Mouse (Mus musculus) frontal cortex, postnatal 36 days (tissue): Measurements from ENCODE around the gene Copg1.

Experiments
- DNase-seq, 2 experiments: peaks; one replicate each; pipeline ENCODE4 v3.0.0; 2022; ENCODE audit warnings: low spot score in 2 of 2

The Copg1 gene

DNA sequence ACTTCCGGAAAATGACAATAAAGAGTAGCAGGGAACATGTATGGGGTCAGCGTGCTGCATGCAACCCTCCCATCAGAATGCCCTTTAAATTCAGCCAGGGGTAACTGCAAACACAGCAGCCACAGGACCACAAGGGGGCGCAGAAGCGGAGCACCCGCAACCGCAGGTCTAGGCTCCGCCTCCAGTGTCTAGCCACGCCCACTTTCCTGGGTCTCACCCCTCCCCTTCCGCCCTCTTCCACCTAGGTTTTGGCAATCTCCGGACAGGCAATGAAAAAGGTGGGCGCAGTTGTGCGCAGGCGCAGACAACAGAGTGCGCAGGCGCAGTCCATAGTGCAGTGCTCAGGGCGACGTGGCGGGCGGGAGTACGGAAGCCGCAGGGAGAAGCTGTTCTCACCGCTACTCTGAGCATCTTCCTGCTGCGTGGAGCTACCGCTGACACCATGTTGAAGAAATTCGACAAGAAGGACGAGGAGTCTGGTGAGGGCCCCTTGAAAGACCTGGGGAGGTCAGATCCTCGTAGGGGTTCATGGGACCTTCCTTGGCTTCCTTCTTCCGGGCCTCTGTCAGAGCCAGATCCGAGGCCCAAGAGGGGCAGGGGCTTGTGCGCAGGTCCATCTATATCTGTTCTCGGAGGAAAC, at the start of gene Copg1:
Copg1 (plus strand) TSS at position 221 of the 640 bp plus-strand sequence.
- DNase-seq: peak; percentile 100

DNA sequence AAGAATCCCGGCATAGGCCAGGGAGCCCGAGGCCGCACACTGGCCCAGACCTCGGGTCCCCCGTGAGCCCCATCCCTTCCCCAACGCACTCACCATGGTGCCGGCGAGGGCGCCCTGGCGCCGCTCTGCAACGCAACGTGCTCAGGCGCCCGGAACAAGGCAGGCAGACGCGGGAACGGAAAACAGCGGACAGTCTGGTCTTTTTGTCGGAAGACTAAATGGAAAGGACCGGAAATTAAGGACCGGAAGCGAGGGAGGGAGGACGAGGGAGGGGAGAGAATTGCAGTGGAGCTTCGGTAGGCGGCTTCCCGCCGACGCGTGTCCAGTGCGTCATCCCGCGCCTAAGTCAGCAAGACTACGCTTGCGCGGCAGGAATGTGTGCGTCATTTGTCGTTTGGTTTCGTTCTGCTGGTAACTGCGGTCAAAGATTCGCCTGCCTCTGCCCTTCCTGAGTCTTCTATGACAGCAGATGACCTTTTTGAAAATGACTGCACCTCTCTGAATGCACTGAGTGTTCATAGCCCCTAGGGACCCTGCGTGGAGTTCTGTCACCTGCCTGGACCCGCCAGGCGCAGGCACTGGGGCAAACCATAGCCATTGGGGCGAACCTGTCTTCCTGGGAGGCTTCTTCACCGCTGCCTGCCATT, 48.9 kb upstream of the Copg1 start, which contains the start of gene Isy1:
Isy1 (minus strand) TSS at position 248 of the 647 bp plus-strand sequence.
- peak; percentile 95 to 98 for DNase-seq

DNA sequence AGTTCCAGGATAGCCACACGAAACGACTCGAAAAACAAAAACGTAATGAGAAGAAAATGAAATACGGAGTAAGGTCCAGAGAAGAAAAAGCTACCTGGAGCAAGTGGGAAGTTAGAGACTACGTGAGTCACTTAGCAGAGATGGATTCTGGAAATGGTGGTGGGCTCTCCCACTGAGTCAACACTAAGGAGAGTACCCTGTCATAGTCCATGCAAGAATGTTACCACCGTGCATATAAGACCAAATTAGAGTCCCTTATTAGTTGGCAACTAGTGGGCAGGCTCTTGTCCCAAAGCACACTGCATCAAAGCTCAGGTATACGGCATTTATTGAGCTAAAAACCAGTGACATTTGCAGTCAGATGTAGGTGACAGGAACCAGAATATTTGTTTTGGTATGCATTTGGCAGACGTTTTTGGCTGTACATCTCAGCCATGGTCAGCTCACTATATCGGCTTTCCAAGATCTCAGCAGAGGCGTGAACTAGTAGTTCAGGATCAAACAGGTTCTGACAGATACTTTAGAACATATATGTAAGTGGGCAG, 47.7 kb upstream of the Copg1 start:
- no peak for DNase-seq

DNA sequence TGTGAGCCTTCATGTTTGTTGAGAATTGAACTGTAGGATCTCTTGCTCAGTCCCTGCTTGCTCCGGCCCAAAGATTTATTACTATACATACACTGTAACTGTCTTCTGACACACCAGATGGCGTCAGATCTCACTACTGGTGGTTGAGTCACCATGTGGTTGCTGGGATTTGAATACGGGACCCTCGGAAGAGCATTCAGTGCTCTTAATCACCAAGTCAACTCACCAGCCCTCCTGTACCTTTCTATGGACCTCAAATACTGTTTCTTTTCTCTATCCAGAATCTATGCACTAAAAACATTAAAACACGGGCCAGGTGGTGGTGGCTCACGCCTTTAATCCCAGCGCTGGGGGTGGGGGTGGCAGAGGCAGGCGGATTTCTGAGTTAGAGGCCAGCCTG, 46.0 kb upstream of the Copg1 start:
- no peak for DNase-seq

DNA sequence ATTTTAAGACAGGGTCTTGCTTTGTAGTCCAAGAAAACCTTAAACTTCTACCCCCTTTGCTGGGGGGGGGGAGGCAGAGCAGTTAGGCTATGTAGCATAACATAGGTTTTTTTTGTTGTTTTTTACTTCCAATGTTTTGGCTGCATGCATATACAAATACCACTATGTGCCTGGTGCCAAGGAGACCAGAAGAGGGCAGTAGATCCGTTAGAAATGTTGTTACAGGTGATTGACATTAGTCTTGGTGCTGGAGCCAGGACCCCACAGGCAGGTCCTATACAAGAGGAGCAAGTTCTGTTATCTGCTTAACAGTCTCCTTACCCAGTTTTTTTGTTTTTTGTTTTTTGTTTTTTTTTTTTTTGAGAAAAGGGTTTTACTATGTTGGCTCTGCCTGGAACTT, 45.4 kb upstream of the Copg1 start:
- no peak for DNase-seq

DNA sequence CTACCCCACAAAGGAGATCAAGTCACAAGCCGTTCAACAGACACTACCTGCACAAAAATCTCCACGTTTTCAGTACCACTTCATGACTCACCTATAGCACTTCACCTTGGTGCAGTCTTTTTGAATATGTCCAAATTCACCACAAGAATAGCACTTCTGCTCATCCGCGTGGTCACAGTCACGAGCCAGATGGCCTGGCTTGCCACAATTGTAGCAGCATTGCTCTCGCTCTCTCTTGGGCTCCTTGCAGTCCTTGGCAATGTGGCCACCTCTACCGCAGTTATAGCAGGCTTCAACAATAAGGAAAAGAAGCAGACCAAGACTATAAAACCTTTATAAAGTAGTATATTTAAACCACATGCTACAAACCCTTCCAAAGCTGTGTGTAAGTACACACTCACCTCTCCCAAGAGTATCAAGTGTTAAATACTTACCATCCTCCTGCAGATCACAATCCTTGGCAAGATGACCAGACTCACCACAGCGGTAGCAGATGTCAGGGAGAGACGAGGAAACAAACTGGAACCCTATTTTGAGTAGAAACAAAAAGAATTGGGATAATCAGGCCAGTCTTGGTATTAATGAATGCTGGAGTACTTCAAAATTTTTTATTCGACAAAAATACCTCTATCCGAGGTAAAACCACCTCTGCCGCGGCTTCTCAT, 42.5 kb upstream of the Copg1 start:
- DNase-seq: no peak

DNA sequence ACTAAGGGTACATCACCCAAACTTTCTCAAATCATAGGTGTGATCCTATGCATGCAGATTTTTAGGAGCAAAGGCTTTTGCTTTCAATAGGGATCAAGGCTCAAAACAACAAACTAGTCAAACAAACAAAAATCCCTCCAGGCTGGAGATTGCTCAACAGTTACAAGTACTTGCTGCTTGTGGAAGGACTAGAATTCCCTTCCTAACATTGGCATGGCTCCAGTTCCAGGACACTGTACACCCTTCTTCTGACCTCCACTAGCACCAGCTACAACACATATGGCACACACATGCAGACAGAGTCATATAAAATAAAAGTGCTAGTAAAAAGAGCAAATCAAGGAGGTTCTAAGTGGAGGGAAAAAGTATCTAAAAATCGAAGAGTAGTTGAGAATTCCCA, 40.8 kb upstream of the Copg1 start:
- DNase-seq: no peak

DNA sequence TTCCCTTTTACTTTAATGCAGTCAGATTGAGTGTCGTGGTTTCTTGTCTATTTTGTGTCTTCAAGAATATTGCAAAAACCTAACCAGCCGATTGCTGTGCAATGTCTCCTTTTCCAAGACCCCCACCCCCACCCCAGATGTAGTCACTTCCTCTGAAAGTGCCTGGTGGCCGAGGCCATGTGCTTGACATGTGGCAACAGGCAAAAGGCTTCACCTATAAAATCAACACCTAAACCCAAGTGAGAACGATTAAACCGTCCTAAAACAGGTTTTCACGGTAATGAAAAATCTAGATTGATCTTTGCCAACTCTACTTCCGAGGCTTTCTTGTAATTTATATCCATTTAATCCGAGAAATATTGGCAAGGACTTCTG, 37.8 kb upstream of the Copg1 start:
- DNase-seq: no peak

DNA sequence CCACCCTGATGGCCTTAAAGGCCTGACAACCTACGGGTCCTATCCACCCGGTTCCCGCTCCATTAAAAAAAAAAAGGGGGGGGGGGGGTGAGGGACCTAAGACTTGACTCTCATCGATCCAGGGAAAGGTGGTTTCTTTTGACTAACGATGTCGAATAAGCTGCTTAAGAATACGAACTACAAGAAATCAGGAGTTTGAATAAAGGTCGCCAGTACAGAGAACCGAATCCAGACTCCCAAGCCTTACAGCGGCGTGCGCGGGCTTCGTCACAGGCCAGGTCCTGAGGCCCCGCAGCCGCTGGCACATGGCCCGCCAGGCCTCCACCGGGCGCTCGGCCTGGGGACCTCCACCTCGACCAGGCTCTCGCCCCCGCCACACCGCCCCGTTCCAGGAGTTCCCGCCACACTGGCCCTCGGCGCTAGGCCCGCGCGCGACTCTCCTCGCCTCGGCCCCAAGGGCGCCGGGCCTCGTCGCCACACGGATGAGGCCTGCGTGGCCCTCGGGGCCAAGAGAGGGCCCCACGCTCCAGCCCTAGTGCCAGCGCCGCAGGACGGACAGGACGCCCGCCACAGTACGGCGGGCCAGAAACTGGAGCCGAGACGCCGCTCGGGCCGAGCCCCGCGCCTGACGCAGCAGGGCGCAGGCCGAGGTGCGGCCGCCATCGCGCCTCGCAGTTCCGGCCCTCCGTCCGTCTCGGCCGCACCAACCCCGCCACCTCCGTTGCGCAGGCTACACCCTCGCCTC, 37.3 kb upstream of the Copg1 start:
- peak; percentile 24 to 38 for DNase-seq

DNA sequence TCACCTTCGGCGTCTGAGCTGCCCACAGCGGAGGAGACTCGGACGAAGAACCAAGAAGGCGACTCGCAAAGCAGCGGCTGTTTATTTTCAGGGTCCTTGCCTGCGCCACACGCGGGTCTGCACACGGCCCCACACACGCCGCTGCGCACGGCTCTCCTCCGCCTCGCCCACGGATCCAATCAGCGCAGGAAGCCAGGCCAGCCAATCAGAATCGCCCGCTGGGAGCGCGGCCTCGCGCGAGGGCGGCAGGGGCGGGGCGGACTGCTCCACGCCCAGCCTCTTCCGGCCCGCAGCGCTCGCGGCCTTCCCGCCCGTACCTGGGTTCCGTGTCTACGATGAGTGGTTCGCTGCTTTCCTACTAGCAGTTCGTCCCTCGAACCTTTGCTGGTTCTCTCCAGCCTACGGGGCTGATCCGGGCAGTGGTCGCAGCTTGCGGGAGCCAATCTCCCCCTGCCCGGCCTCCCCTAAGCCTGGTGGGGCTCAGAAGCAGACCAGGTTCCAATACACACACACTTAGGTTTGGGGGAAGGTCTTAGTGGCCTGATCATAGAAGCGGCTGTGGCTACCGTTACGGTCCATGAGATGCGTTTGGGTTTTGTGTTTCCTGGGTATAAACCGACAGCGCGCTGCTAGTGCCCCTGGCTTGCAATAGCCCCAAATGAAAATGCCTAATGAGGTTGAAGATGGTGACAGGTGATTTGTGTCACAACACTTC, 36.6 kb upstream of the Copg1 start, which contains the start of gene Cnbp:
Cnbp (minus strand) TSS at position 207 of the 715 bp plus-strand sequence.
- DNase-seq: peak; percentile 95 to 97

DNA sequence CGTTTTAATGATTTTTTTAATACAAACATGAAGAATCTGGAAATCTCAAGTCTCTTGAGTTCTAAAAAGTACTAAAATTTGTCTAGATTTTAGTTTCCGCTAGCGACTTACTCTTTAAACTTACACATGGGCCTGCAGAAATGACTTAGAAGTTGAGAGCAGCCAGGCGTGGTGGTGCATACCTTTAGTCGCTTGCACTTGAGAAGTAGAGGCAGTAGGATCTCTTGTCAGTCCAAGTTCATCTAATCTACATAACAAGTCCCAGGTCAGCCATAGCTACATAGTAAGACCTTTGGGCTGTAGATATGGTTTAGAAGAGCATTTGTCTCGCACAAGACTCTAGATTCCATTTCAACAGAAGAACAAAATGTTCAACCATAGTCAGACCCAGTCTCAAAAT, 35.7 kb upstream of the Copg1 start:
- DNase-seq: no peak

DNA sequence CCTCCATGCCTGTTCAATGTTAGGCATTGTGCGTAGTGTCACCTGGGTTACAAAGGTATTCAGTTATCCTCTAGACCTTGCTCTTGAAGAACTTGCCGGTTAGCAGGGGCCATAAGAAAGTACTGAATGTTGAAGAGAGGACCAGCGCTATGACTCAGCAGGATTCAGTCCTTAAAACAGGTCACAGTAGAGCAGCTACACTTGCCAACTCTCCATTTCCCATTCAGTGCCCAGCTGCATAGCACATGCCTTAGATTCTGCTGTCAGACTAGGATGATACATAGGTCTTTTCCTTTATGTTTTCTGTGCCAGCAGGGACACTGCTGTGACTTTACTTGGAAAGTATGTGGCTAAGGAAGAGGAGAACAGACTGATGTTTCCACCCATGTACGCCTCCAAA, 34.2 kb upstream of the Copg1 start:
- no peak for DNase-seq

DNA sequence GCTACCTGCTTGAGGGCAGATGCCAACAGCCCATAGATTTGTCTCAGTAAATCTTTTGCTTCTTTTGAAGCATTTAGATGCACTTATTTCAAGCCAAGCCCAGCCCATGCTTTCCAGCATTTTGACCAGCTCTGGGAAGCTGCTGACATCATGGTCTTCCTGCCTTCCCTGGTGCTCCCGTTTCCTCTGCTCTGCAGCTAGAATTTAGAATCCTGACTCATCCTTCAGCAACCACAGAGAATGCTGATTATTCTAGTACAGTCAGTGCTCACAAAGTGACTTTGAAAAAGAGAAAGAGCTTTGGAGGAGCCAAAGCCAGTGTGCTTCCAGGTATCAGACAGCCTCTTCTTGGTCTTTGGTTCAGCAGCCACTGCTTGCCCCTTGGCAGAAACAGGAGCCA, 30.5 kb upstream of the Copg1 start:
- DNase-seq: peak in 1 of 2 experiments; percentile 48

DNA sequence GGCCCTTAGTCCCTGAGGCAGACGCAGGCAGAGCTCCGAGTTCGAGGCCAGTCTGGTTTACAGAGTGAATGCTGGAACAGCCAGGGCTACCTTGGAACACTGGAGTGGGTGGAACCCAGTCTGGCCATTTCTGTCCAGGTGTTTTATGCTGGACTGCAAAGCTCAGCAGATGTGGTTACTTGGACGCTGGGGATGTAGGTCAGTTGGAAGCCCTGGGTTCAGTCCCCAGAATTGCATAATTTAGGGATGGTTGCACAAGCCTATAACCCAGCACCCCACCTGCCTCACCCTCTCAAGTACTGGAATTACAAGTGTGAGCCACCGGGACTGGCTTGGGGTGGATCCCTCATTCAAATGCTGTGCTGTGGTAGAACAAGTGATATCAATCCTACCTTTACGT, 21.4 kb upstream of the Copg1 start:
- no peak for DNase-seq

DNA sequence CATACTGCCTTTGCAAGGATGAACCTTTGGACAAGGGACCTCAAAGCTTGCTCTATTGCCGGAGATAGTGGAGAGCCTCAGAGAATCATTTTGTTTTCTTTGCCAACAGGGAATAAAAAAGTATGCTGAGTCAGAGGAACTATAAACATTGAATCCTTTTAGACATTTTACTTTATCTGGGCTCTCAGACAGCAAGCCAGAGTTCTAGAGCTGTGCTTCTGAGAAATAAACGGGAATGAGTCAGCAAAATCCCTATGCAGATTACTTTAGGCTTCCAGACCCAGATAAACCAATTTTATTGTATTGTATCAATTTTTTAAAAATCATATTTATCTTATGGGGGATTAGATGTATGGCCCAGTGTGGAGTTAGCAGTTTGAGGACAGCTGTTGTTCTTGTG, 20.4 kb upstream of the Copg1 start:
- DNase-seq: no peak

DNA sequence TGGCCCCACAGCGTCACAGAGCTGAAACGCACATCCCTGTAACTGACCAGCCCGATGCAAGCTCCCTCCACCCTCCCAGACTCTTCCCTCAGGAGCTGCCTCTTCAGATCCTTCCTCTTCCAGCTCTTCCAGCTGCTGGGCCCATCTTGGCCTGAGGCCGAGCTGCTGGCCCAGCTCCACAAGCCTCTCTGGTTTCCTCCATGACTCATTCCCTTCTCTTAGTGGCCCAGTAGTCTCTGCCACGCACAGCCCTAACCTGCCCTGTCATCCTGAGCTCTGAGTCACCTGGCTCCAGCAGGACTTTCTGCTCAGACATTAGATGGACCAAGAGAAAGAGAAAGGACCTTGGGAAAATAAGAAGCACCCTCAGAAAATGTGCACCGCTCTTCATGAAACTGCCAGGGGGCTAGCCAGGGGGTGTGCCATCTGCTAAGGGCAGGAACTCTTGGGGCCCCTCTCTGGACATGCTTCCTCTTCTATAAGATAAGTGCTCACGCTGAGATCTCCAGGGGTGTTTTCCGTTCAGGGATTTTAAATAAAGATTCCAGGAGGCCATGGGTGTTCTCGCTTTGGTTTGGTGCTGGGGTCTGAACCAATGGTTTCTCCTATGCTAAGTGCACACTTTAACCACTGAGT, 18.6 kb upstream of the Copg1 start:
- peak; percentile 36 to 41 for DNase-seq

DNA sequence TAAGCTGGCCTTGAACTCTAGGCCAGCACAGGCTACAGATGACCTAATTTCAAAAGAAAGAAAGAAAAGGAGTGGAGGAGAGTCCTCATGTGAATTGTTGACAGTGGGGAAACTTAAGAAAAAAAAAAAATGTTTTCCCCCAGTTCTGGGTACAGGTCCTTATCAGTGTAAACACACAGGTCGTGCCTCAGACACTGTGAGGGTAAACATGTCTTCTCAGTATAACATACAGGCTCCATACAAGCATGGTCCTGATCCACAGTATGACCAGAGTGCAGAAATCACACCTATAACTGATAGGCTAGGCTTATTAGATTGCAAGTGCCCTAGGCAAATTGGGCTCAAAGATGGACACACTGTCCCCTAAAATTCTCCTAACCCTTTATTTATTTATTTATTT, 17.2 kb upstream of the Copg1 start:
- DNase-seq: no peak

DNA sequence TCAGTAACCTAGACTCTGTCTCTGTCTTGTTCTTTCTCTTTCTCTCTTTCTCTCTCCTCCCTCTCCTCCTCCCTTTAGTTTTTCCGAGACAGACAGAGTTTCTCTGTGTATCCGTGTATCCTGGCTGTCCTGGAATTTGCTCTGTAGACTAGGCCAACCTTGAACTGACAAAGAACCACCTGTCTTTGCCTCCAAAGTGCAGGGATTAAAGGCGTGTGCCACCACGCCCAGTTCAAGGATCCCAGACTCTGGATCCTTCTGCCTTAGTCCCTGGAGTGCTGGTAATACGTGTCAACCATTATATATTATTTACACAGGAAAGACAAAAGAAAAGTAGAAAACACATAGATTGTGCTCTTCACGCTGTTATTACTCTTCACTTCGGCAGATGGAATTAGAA, 16.4 kb upstream of the Copg1 start:
- no peak for DNase-seq

DNA sequence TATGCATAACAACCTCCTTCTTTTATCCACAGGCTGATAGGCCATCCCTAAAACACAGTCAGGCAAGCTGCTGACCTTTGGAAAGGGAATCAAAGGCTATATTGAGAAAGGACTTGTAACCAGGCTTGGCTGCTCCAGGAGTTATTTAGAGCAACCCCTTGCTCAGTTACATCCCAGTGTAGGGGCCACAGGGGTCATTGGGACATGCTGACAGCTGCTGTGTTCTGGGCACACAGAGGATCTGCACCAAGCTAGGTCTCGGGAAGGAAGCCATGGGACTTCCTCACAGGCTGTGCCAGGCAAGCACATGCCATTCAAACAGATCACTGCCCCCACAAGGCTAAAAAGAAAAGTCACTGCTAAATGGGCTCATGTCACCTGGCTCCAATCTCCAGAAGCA, 14.5 kb upstream of the Copg1 start:
- no peak for DNase-seq

DNA sequence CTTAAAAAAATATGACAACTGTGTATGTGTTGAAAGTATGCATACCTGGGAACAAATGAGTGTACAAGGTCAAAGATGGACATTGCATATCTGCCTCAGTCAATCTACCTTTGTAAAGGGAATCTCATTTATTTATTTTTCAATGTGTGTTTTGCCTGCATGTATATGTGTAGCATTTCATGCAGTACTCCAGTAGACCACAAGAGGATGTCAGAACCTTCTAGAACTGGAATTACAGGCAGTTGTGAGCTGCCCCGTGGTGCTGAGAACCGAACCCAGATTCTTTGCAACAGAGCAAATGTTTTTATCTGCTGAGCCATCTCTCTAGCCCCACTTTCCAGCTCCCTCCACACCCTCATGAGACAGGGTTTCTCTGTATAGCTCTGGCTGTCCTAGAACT, 13.7 kb upstream of the Copg1 start:
- DNase-seq: no peak

DNA sequence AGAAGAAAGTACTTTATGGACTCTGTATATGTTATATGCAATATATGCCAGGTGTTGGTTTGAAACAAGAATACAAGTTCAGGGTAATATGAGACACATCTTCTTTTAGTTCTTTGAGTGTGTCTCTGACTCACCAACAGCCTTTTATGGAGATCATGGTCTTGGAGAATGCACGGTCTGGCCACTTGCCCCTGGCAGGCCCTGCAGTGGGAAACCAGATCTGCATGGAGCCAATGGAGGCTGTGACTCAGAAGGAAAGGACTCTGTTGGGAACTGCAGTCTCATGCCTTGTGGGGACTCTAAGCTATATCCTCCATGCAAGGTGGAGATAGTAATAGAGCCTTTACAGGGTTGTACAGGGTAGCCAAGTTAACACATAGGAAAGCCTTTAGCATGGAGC, 12.5 kb upstream of the Copg1 start:
- no peak for DNase-seq
